ENCODE assay signal across 8 mouse cellular contexts in genomic region chr12:80463666-80464269, GRCm38 (mm10). TPM values are rescaled to one million over a fixed set of nuclear protein-coding genes. Genes with fewer than 3 reads are reported as not detected.
DNase-seq lines count a peak whose midpoint lies in the region; ATAC-seq and TF ChIP-seq lines count a peak whose summit lies in the region.

No protein-coding gene starts in this region.

- H3K4me2 ChIP-seq in kidney, postnatal 0 days (ENCODE audit: low read length) = peak overlapping the region; percentile 87
- peak overlapping the region; percentile 78 for H3K4me2 ChIP-seq in myocyte (ENCODE audit: low read depth)

- no peaks in the 10 kb centered on the region for H3K4me1 ChIP-seq in kidney, postnatal 0 days (replicated peaks; ENCODE audit: insufficient read depth, low read length)

- no peaks in the 10 kb centered on the region for H3K9me3 ChIP-seq in kidney, postnatal 0 days (replicated peaks; ENCODE audit: low read length)

- H3K4me3 ChIP-seq in kidney, postnatal 0 days (replicated peaks; ENCODE audit: low read depth, low read length) = peak overlapping the region; percentile 90
- H3K4me3 ChIP-seq in myocyte = peak overlapping the region; percentile 78

- peak overlapping the region; percentile 12 for H3ac ChIP-seq in myocyte (ENCODE audit: control insufficient read depth, insufficient read length)

- no peak for TF ChIP-seq CTCF in kidney, postnatal 0 days (IDR thresholded peaks at IDR 0.05; ENCODE audit: low read depth)

- DNase-seq in left cerebral cortex, adult 18-20 months (ENCODE audit: low spot score in 2 of 2) = peak; percentile 7 to 10
- no peak for DNase-seq in left cerebral cortex, adult 11 months (ENCODE audit: low spot score)
- DNase-seq in cerebellum, adult 9-11 months = peak; percentile 33
- peak; percentile 27 for DNase-seq in gastrocnemius, postnatal 25 days
- peak; percentile 55 for DNase-seq in kidney, postnatal 0 days (ENCODE audit: low spot score)
- DNase-seq in thymus, postnatal 10 days (ENCODE audit: low spot score in 2 of 2) = no peak

- H3K79me2 ChIP-seq in myocyte (ENCODE audit: control insufficient read depth, insufficient read depth) = no peaks in the 10 kb centered on the region

- no peaks in the 10 kb centered on the region for H3K27me3 ChIP-seq in kidney, postnatal 0 days (ENCODE audit: insufficient read depth, low read length)
- no peaks in the 10 kb centered on the region for H3K27me3 ChIP-seq in myocyte (ENCODE audit: control insufficient read depth, insufficient read depth, insufficient read length)

- no peak for TF ChIP-seq POLR2A in myocyte (IDR thresholded peaks at IDR 0.05; ENCODE audit: insufficient read length, low read depth)

- H3K36me3 ChIP-seq in kidney, postnatal 0 days (ENCODE audit: insufficient read depth, low read length) = no peaks in the 10 kb centered on the region
- H3K36me3 ChIP-seq in myocyte (ENCODE audit: control insufficient read depth, insufficient read depth) = no peaks in the 10 kb centered on the region

- 6% methylated on average over 17 of the region's 17 CpGs for WGBS in kidney, postnatal 0 days

- peak overlapping the region; percentile 77 for H3K9ac ChIP-seq in kidney, postnatal 0 days (ENCODE audit: low read depth, low read length)

- no peak for ATAC-seq in kidney, postnatal 0 days (replicated peaks; ENCODE audit: low FRiP score, low read depth)
- ATAC-seq in frontal cortex, adult (ENCODE audit: low TSS enrichment) = no peak

- peak overlapping the region; percentile 81 for H3K27ac ChIP-seq in kidney, postnatal 0 days

TF ChIP-seq in myocyte, 11 proteins besides CTCF, POLR2A, EP300 and RAD21:
- TF ChIP-seq SRF (IDR thresholded peaks at IDR 0.05; ENCODE audit: control insufficient read depth, insufficient read length, low read depth) (no peak), MYOD1 (IDR thresholded peaks at IDR 0.05; ENCODE audit: control insufficient read depth in 1 of 3, insufficient read length in 2 of 3, low read depth in 2 of 3) (no peak), POLR2AphosphoS2 (IDR thresholded peaks at IDR 0.05; ENCODE audit: insufficient read length, low read depth) (no peak), TCF3 (IDR thresholded peaks at IDR 0.05; ENCODE audit: insufficient read length, low read depth) (no peak), MAX (IDR thresholded peaks at IDR 0.05; ENCODE audit: low read depth) (no peak), MYOG (IDR thresholded peaks at IDR 0.05; ENCODE audit: control insufficient read depth in 1 of 3, insufficient read depth in 1 of 3, insufficient read length in 2 of 3, low read depth in 2 of 3) (no peak), TCF12 (IDR thresholded peaks at IDR 0.05; ENCODE audit: insufficient read depth, poor library complexity, severe bottlenecking) (no peak), CEBPB (IDR thresholded peaks at IDR 0.05; ENCODE audit: insufficient read depth, poor library complexity, severe bottlenecking) (no peak), REST (IDR thresholded peaks at IDR 0.05; ENCODE audit: insufficient read depth, insufficient read length) (no peak), E2F4 (IDR thresholded peaks at IDR 0.05; ENCODE audit: insufficient read depth) (no peak), USF1 (IDR thresholded peaks at IDR 0.05; ENCODE audit: low read depth) (no peak)

RNA-seq across cellular contexts. Expression of gene Exd2, which starts 0.9 kb away (rescaled TPM):
- total RNA-seq in left cerebral cortex, adult 18-20 months (2021) = 100 to 1,000 TPM; 108 to 112 TPM
- total RNA-seq in gastrocnemius, postnatal 25 days (2021) = 10 to 100 TPM; 34.1 to 39.5 TPM
- polyA plus RNA-seq in kidney, postnatal 0 days (2015; fragmentation: Nextera tagmentation; extraction: Ambion mirVana) = 17.7 and 17.9 TPM in 2 replicates
- polyA plus RNA-seq in myocyte (2012; fragmentation: generic; extraction: Trizol) = 9.1 TPM

RNA-seq across cellular contexts. Expression of gene Dcaf5, which starts 27.4 kb away (rescaled TPM):
- total RNA-seq in left cerebral cortex, adult 18-20 months (2021) = 10 to 100 TPM; 70.9 to 74.1 TPM
- 10 to 100 TPM; 30.5 to 30.6 TPM for total RNA-seq in gastrocnemius, postnatal 25 days (2021)
- polyA plus RNA-seq in kidney, postnatal 0 days (2015; fragmentation: Nextera tagmentation; extraction: Ambion mirVana) = 11.5 and 11.9 TPM in 2 replicates
- 17.7 TPM for polyA plus RNA-seq in myocyte (2012; fragmentation: generic; extraction: Trizol)

RNA-seq across cellular contexts. Expression of gene Galnt16, which starts 54.3 kb away (rescaled TPM):
- 10 to 100 TPM; 89.3 to 96.7 TPM for total RNA-seq in left cerebral cortex, adult 18-20 months (2021)
- 1 to 10 TPM; 3.9 to 6.0 TPM for total RNA-seq in gastrocnemius, postnatal 25 days (2021)
- 3.9 TPM in 2 replicates for polyA plus RNA-seq in kidney, postnatal 0 days (2015; fragmentation: Nextera tagmentation; extraction: Ambion mirVana)
- 0.11 TPM for polyA plus RNA-seq in myocyte (2012; fragmentation: generic; extraction: Trizol)

Comparison
In these comparisons a context has a peak if more than half of its experiments do, and no peak if none do; other contexts are left out.
1. DNase-seq: peak in left cerebral cortex, adult 18-20 months (2 of 2), cerebellum, adult 9-11 months (single experiment), gastrocnemius, postnatal 25 days (single experiment) and kidney, postnatal 0 days (single experiment); none in left cerebral cortex, adult 11 months (single experiment) and thymus, postnatal 10 days (0 of 2).
2. RNA of gene Galnt16, which starts 54.3 kb away (total RNA-seq): 89.3 to 96.7 TPM in left cerebral cortex, adult 18-20 months; 3.9 to 6.0 TPM in gastrocnemius, postnatal 25 days; every median in the first group is over 10 times any median in the second.